In genomic region chr2:52424747-52425522, GRCm38 (mm10) we compare ENCODE assay signal across 8 mouse cellular contexts. TPM values are rescaled to one million over a fixed set of nuclear protein-coding genes. Genes with fewer than 3 reads are reported as not detected.
DNase-seq lines count a peak whose midpoint lies in the region; ATAC-seq lines count a peak whose summit lies in the region.

Arl5a (minus strand) TSS chr2:52424901.

- peak; percentile 98 for DNase-seq in Muller cell, postnatal 12 days (ENCODE audit: inconsistent ontology term)
- DNase-seq in cerebellum, adult 9-11 months: peak; percentile 93
- DNase-seq in frontal cortex, postnatal 10 days (ENCODE audit: low spot score in 2 of 2): peak; percentile 87 to 94
- peak; percentile 94 to 96 for DNase-seq in layer of hippocampus, postnatal 14 days (ENCODE audit: low spot score in 2 of 2)
- DNase-seq in lung, postnatal 14 days: peak; percentile 97
- peak; percentile 87 for DNase-seq in retina, adult 2 months (ENCODE audit: low read depth, low spot score)
- DNase-seq in thymus, postnatal 36 days: peak; percentile 92 to 97

- peak within 1 kb of the TSS; percentile 98 for H3K4me3 ChIP-seq in hindbrain, embryonic 12.5 days

- H3K36me3 ChIP-seq in hindbrain, embryonic 12.5 days: no peaks in the 10 kb centered on the region

- no peaks in the 10 kb centered on the region for H3K27me3 ChIP-seq in hindbrain, embryonic 12.5 days

- peak; percentile 97 for ATAC-seq in hindbrain, embryonic 12.5 days (ENCODE audit: low FRiP score)

- peak within 1 kb of the TSS; percentile 88 for H3K27ac ChIP-seq in hindbrain, embryonic 12.5 days

- peaks cover 27% of the 10 kb centered on the region for H3K4me1 ChIP-seq in hindbrain, embryonic 12.5 days

- H3K9me3 ChIP-seq in hindbrain, embryonic 12.5 days (replicated peaks): no peaks in the 10 kb centered on the region

- H3K9ac ChIP-seq in hindbrain, embryonic 12.5 days: peak within 1 kb of the TSS; percentile 96

- WGBS in hindbrain, embryonic 12.5 days: 1% methylated on average over 57 of the region's 57 CpGs

- peak within 1 kb of the TSS; percentile 70 for H3K4me2 ChIP-seq in hindbrain, embryonic 12.5 days (replicated peaks)

RNA-seq across cellular contexts. Expression of gene Arl5a, which starts in this region (rescaled TPM):
- polyA plus RNA-seq in hindbrain, embryonic 12.5 days (2016; fragmentation: Nextera tagmentation; extraction: Ambion mirVana): 65.9 and 69.2 TPM in 2 replicates
- 10 to 100 TPM; 64.7 to 65.5 TPM for total RNA-seq in layer of hippocampus, postnatal 14 days (2021)

Comparison
In these comparisons a context has a peak if more than half of its experiments do, and no peak if none do; other contexts are left out.
1. Peak in every context shown above with its lines: DNase-seq, ATAC-seq, H3K4me3 ChIP-seq and H3K27ac ChIP-seq.